Mouse (Mus musculus): ENCODE data around the gene Mgme1.

- TF ChIP-seq CTCF (IDR thresholded peaks at IDR 0.05; ENCODE audit: low read depth) (no peak), EP300 (optimal IDR thresholded peaks at IDR 0.05) (no peak)
These were observed 41.7 kb upstream of the Mgme1 start for GRCm38 (mm10) chr2:144228521-144229346.
